Mouse (Mus musculus): ENCODE measurements at regions not wholly inside any gene's neighbourhood (a gene's known extent, or its start where the extent isn't known, plus 50 kb on each side); places are given as distances from the start of the nearest gene placed in this dataset.

DNA sequence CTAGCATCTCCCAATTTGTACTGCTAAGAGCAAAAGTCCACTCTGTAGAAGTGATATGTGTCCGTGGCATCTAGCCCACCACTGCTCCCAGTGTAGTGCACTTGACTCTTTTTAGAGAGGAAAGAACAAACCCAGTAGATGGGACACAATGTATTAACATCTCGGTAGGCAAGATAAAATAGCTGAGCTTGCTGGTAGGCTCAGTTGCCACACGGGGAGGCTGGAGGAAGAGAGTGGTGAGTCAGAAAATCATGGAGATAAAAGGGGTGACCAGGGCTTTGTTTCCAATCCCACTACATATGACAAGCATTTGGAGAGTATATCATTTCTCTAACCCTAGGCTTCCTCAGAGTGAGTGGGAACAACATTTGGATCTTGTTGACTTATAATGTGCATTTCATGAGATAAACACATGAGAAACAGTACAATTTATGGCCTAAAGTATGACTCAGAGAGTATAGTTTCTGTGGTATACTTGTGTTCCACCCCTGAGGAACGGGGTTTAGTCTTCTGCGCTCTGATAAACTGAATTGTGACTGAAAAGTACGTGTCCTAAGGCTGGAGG is 235.4 kb downstream of the Fam49a start:
- no peak overlapping the region for H3K4me2 ChIP-seq (replicated peaks; ENCODE audit: low read depth)
- no peak for TF ChIP-seq CTCF (IDR thresholded peaks at IDR 0.05; ENCODE audit: low read depth)
- H3K9me3 ChIP-seq (ENCODE audit: control insufficient read depth), result no peaks in the 10 kb centered on the region
- no peak overlapping the region for H3K4me3 ChIP-seq (ENCODE audit: low read depth, low read length)
- ATAC-seq, result no peak
- H3K4me1 ChIP-seq (replicated peaks; ENCODE audit: control insufficient read depth, insufficient read depth, low read length), result no peaks in the 10 kb centered on the region
- H3K27ac ChIP-seq (ENCODE audit: low read depth, low read length), result no peak overlapping the region
- no peaks in the 10 kb centered on the region for H3K27me3 ChIP-seq (replicated peaks; ENCODE audit: control insufficient read depth, insufficient read depth, low read length)
- 75% methylated on average over 6 of the region's 6 CpGs for WGBS
- H3K9ac ChIP-seq (ENCODE audit: low read depth, low read length), result no peak overlapping the region
- H3K36me3 ChIP-seq (ENCODE audit: control insufficient read depth, insufficient read depth), result no peaks in the 10 kb centered on the region

DNA sequence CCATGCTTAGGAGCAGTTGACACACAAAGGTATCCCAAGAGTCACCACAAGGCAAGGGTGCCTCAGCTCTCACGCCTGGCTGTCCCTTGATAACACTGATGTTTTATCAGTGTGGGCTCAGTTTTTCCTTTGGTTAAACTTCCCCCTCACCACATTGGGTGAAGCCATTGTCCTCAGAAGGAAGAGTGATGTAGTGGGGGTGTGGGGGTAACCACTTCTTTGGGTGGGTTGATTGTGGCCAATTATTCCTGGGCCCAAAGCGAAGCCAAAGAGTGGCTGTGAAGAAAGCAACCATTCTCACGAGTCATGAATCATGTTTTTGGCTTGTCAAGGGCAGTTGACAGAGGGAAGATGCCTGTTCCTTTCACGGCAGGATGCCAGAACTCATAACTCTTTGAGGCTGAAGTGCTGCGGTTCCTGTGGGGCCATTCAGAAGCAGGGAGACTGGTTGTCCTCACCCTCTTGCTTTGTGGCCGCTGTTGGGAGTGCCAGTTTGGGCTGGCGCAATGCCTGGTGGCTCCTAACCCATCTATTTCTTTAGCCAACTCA is 234.7 kb downstream of the Fam49a start:
- Histone ChIP-seq H3K9ac (ENCODE audit: low read depth, low read length) (no peak overlapping the region), H3K9me3 (ENCODE audit: control insufficient read depth) (no peaks in the 10 kb centered on the region), H3K36me3 (ENCODE audit: control insufficient read depth, insufficient read depth) (no peaks in the 10 kb centered on the region), H3K4me2 (replicated peaks; ENCODE audit: low read depth) (no peak overlapping the region), H3K27me3 (replicated peaks; ENCODE audit: control insufficient read depth, insufficient read depth, low read length) (no peaks in the 10 kb centered on the region), H3K4me3 (ENCODE audit: low read depth, low read length) (no peak overlapping the region), H3K27ac (ENCODE audit: low read depth, low read length) (no peak overlapping the region), H3K4me1 (replicated peaks; ENCODE audit: control insufficient read depth, insufficient read depth, low read length) (no peaks in the 10 kb centered on the region)
- TF ChIP-seq CTCF (IDR thresholded peaks at IDR 0.05; ENCODE audit: low read depth), result no peak
- no peak for ATAC-seq
- 78% methylated on average over 7 of the region's 7 CpGs for WGBS

DNA sequence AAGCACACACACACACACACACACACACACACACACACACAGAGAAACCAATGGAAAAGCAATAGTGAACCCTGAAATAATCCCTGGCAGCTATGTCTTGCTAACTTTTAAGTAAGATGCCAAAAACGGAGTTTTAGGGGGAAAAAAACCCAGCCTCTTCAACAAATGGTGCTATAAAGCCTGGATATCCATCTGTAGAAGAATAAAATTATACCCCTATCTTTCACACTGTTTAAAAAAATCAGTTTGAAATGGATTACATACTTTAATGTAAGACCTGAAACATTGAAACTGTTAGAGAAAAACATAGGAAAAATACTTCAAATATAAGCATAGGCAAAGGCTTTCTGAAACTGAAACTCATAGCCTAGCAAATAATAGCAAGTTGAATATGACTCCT is 228.2 kb downstream of the Fam49a start:
- Histone ChIP-seq H3K4me2 (replicated peaks; ENCODE audit: low read depth) (no peak overlapping the region), H3K27me3 (replicated peaks; ENCODE audit: control insufficient read depth, insufficient read depth, low read length) (no peaks in the 10 kb centered on the region), H3K27ac (ENCODE audit: low read depth, low read length) (no peak overlapping the region), H3K36me3 (ENCODE audit: control insufficient read depth, insufficient read depth) (no peaks in the 10 kb centered on the region), H3K4me1 (replicated peaks; ENCODE audit: control insufficient read depth, insufficient read depth, low read length) (no peaks in the 10 kb centered on the region), H3K9ac (ENCODE audit: low read depth, low read length) (no peak overlapping the region), H3K4me3 (ENCODE audit: low read depth, low read length) (no peak overlapping the region), H3K9me3 (ENCODE audit: control insufficient read depth) (no peaks in the 10 kb centered on the region)
- no peak for TF ChIP-seq CTCF (IDR thresholded peaks at IDR 0.05; ENCODE audit: low read depth)
- ATAC-seq, result no peak
- WGBS, result 82% methylated on average over 1 of the region's 1 CpGs

DNA sequence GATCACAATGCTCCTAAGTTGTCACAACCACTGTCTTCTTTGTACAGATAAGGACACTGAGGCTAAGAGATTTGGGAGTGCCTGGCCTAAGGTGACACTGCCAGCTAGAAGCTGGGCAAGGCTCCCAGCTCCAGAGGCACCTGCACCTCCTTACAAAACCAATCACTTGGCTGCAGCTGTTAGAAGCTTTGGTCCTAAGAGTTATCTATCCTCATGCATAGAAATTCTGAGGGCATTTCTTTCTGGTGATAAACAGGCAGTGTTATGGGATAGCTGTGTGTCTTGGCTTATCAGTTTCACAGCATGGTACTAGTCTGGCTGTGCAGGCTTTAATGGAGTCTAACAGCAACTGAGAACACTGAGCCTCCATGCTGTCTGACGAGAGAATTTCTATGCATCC is 226.2 kb downstream of the Fam49a start:
- H3K4me1 ChIP-seq (replicated peaks; ENCODE audit: control insufficient read depth, insufficient read depth, low read length), result no peaks in the 10 kb centered on the region
- WGBS, result 97% methylated on average over 1 of the region's 1 CpGs
- no peak overlapping the region for H3K9ac ChIP-seq (ENCODE audit: low read depth, low read length)
- H3K9me3 ChIP-seq (ENCODE audit: control insufficient read depth), result no peaks in the 10 kb centered on the region
- H3K27ac ChIP-seq (ENCODE audit: low read depth, low read length), result no peak overlapping the region
- no peak overlapping the region for H3K4me2 ChIP-seq (replicated peaks; ENCODE audit: low read depth)
- no peak for TF ChIP-seq CTCF (IDR thresholded peaks at IDR 0.05; ENCODE audit: low read depth)
- H3K36me3 ChIP-seq (ENCODE audit: control insufficient read depth, insufficient read depth), result no peaks in the 10 kb centered on the region
- no peak overlapping the region for H3K4me3 ChIP-seq (ENCODE audit: low read depth, low read length)
- no peak for ATAC-seq
- no peaks in the 10 kb centered on the region for H3K27me3 ChIP-seq (replicated peaks; ENCODE audit: control insufficient read depth, insufficient read depth, low read length)

DNA sequence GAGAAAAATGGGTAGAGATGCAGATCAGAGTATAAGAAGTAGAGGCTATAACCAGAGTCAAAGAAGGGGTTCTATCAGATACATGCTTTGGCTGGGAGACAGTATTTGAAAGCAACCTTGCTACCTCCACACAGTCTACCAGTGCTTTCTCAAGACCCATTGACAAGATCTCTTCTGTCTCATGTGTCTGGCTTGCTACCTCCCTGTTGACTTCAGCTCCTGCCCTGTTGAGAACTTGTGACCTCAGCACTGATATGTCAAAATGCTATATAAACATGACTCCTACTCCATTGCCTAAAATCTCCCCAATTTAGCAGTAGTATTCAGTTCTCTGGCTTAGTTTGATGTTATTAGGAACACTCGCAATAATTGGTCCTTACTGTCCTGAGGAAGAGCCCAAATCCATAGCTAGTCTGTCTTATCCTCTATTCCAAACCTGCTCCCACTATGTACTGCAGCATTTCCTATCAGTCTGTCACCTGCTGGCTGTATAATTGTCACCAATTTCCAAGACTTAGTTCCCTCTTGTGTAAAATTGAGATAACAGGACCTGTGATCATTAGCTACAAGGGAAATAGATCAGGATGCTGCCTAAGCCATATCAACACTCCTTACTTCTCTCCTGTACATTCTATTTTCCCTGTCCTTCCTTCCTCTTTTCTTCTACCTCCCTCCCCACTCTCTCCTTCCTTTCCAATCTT is 224.9 kb downstream of the Fam49a start:
- ATAC-seq, result no peak
- no peak overlapping the region for H3K9ac ChIP-seq (ENCODE audit: low read depth, low read length)

DNA sequence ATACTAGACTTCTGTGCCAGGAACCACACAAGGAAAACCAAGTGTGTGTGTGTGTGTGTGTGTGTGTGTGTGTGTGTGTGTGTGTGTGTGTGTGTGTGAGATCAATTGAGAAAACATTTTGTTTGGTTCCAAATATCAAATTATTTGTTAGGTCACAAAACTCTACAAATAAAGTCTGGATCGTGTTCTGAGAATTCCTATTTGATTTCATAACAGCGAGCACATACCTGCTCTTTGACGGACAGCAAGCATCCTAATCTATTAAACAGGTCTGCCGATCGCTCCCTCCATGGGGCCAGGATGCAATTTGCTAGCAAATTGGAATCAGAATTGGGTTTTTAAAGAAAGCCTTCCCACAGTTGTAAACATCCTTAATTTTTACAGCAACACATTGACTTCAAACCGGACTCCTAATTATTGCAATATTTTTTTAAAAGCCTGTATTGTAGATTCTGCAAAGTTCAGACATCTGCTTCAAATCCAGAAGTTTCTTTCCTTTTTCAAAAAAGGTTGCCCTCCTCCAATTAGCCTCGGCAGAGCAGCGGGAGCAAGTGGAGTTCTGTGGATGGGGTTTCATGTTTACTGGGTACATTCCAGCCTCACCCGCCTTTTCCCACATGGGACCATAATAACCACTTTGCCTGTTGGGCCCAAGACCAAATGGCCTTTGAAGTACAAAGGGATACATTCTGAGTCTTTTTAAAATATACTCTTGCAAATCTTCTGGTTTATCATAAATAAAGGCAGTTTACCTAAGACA is 223.2 kb downstream of the Fam49a start:
- no peak for ATAC-seq
- Histone ChIP-seq H3K4me3 (ENCODE audit: low read depth, low read length) (no peak overlapping the region), H3K4me1 (replicated peaks; ENCODE audit: control insufficient read depth, insufficient read depth, low read length) (no peaks in the 10 kb centered on the region), H3K27ac (ENCODE audit: low read depth, low read length) (no peak overlapping the region), H3K36me3 (ENCODE audit: control insufficient read depth, insufficient read depth) (no peaks in the 10 kb centered on the region), H3K27me3 (replicated peaks; ENCODE audit: control insufficient read depth, insufficient read depth, low read length) (no peaks in the 10 kb centered on the region), H3K4me2 (replicated peaks; ENCODE audit: low read depth) (no peak overlapping the region), H3K9me3 (ENCODE audit: control insufficient read depth) (no peaks in the 10 kb centered on the region), H3K9ac (ENCODE audit: low read depth, low read length) (no peak overlapping the region)
- TF ChIP-seq CTCF (IDR thresholded peaks at IDR 0.05; ENCODE audit: low read depth), result no peak
- WGBS, result 81% methylated on average over 9 of the region's 9 CpGs

More for the DNA sequence above, 224.9 kb downstream of the Fam49a start:
- Histone ChIP-seq H3K4me3 (ENCODE audit: low read depth, low read length) (no peak overlapping the region), H3K4me2 (replicated peaks; ENCODE audit: low read depth) (no peak overlapping the region), H3K27me3 (replicated peaks; ENCODE audit: control insufficient read depth, insufficient read depth, low read length) (no peaks in the 10 kb centered on the region), H3K9me3 (ENCODE audit: control insufficient read depth) (no peaks in the 10 kb centered on the region), H3K36me3 (ENCODE audit: control insufficient read depth, insufficient read depth) (no peaks in the 10 kb centered on the region), H3K27ac (ENCODE audit: low read depth, low read length) (no peak overlapping the region), H3K4me1 (replicated peaks; ENCODE audit: control insufficient read depth, insufficient read depth, low read length) (no peaks in the 10 kb centered on the region)
- 94% methylated on average over 1 of the region's 1 CpGs for whole genome bisulfite sequencing
- TF ChIP-seq CTCF (IDR thresholded peaks at IDR 0.05; ENCODE audit: low read depth), result no peak

All from intestine, postnatal 0 days (tissue).